In genomic region chr1:96878572-96878971, GRCm38 (mm10) we compare ENCODE assay signal across 24 mouse cellular contexts. TPM values are rescaled to one million over a fixed set of nuclear protein-coding genes. Genes with fewer than 3 reads are reported as not detected.
"Had no signal": no experiment of that assay in that cellular context is flagged by ENCODE, and none has a peak within 500 bp of the region (broad histone marks: within the 10 kb centered on the region; RNA-seq: fewer than 3 reads in every experiment).

No protein-coding gene starts in this region.

- DNase-seq: left cerebral cortex, postnatal 4 days; liver; liver, embryonic 13.5 days; liver, postnatal 0 days; lung, adult 18-20 months; lung, adult 2 months; lung, embryonic 14.5 days; lung, postnatal 10 days; lung, postnatal 14 days; lung, postnatal 36 days; lung, postnatal 4 days; midbrain, embryonic 14.5 days had no signal

- ATAC-seq: liver, embryonic 12.5 days; liver, postnatal 0 days; lung, postnatal 0 days; midbrain, embryonic 13.5 days; midbrain, embryonic 15.5 days; midbrain, embryonic 16.5 days had no signal

RNA-seq across cellular contexts. Expression of gene Slco4c1, which starts 6.6 kb away (rescaled TPM):
- polyA plus RNA-seq: limb, embryonic 10.5 days; limb, embryonic 11.5 days; limb, embryonic 13.5 days; limb, embryonic 15.5 days; liver, adult 2 months; midbrain, embryonic 10.5 days; myocyte had no signal
